Mouse (Mus musculus) adrenal gland, postnatal 4 days (tissue): ENCODE data around the gene Gstp2. TPM values are rescaled to one million over a fixed set of nuclear protein-coding genes. Genes with fewer than 3 reads are reported as not detected.
A peak's percentile ranks its signal among the peaks of the same experiment; 100 is the strongest.

ENCODE experiments used
- DNase-seq, 2 experiments: peaks; one replicate each; pipeline ENCODE4 v3.0.0; 2021 to 2022; ENCODE audit warnings: low spot score in 2 of 2, mixed read lengths in 2 of 2
- total RNA-seq, 2 experiments: library from RNA; stranded (reverse); gene quantifications; 2 replicates each; pipeline ENCODE4 v1.2.3; 2021

Gstp2 gene
- total RNA-seq, 2 experiments from 2014 or later, result 52.6 to 68.8 TPM

DNA sequence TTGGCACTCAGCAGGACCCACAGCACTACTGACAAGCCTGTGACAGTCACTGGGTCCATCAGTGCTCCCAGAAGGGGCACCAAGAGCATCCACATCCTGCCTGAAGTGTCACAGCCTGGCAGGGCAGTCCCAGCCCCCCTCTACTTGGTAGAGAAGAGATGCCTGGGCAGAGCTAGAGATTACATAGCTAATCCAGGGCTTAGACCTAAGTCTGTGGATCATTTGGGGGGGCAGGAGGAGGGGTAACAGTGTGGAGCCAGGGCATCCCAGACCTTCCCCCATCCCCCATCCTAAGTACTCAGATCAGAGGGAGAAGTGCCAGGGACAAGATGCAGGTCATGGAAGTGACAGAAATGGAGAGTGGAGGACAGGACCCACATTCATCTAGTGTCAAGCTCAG is 31.0 kb downstream of the Gstp2 start:
- DNase-seq, result no peak

DNA sequence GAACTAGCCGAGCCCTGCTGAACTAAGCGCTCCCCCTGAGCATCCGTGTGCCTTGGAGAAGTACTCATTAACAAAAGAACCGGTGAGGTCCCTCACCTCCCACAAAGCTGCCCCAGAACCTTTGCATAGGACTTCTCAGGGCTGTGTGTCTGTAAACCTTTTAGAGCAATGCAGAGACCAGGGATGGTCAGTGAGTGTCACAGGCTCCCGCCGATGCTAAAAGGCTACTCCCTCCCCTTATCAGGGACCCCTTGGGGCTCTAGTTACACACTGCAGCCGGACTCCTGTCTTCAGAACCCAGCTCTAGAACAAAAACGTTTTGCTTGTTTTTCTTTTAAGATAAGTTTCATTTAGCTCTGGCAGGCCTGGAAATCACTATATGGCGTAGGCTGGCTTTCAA is 32.8 kb downstream of the Gstp2 start:
- no peak for DNase-seq

DNA sequence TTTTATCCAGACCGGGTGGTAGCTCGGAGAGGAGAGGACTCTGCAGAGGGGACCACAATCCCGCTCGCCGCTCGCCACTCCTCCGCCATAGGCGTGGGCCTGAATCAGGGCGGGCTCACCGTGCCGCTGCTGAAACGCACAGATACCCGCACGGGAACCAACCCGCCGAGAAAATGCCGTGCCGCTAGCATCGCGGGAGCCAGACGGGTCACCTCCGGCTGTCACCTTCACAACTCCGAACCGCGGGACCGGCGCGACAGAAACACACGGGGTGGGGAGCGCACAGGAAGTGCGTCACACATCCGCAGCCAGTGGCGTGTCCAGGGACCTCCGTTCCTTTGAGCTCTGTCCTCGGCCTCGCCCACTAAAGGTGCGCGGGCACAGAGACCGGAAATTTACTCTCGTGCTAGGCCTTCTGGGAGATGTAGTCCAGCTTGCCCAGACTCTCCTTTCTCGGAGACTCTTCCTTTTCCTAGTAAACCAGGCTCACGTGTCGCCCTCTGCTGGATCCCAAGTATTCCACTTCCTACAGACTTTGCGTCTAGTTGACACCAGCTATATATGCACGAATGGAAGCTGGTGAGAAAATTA is 33.3 kb downstream of the Gstp2 start, which contains the start of gene Ndufv1:
Ndufv1 (minus strand) TSS at position 375 of the 591 bp plus-strand sequence.
- DNase-seq, result peak; percentile 77 to 89

DNA sequence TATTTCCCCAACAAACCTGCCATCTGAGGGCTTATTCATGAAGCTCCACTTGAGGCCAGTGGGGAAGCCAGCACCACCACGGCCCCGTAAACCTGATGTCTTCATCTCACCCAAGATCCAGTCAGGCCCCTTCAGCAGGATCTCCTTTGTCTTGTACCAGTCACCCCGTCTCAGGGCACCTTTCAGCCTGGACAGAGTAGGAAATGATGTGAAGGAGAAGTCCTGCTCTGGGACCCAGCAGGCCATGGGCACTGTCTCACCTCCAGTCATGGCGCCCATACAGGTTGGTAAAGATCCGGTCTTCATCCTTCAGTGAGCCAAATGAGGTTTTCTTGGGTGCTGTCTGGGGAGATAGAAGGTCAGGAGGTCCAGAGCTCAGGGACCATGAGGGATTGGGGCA is 34.7 kb downstream of the Gstp2 start:
- DNase-seq, result no peak

DNA sequence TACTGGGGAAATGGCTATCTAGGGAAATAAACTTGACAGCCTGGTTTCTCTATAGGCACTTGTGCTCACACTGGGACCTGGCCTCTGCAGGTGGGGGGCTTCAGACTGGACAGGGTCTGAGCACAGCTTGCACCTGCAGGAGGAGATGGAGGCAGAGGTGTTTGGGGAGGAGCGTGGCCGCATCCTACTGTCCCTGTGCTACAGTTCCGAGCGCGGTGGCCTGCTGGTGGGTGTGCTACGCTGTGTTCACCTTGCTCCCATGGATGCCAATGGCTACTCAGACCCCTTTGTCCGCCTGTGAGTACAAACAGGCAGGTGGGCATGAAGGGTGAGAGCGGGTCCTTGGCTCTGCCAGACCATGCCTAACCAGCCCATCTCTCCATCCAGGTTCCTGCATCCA is 39.9 kb downstream of the Gstp2 start:
- DNase-seq, result no peak

DNA sequence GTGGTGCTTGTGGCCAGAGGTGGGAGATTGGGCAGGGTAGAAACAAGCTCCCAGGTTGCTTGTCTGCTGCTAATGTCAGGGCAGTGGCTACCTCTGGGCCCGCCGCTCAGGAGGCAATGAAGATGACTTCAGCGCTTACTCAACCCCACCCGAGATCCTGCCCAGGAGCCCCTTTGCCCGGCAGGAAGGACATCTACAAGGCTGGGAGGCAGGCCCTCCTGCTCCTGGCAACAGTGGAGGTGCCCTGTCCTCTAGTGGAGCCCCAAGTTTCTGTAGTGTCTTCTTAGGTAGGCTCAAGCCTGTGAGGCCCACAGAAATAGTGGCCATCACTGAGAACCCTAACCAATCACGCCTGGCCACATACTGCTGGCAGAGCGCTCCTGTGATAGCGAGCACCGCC is 40.7 kb downstream of the Gstp2 start:
- DNase-seq, result no peak

DNA sequence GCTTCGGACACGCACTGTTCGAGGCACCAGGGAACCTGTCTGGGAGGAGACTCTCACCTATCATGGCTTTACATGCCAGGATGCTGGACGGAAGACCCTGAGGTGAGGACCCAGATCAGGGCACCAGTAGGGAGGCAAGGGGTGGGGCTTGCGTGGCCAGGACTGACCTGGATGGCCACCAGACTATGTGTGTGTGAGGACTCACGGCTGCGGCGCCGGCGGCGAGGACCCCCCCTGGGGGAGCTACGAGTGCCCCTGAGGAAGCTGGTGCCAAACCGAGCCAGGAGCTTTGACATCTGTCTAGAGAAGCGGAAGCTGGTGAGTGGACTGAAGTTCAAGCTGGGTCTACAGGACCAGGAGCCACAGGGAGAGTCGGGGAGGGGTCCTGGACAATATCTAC is 41.5 kb downstream of the Gstp2 start:
- no peak for DNase-seq

DNA sequence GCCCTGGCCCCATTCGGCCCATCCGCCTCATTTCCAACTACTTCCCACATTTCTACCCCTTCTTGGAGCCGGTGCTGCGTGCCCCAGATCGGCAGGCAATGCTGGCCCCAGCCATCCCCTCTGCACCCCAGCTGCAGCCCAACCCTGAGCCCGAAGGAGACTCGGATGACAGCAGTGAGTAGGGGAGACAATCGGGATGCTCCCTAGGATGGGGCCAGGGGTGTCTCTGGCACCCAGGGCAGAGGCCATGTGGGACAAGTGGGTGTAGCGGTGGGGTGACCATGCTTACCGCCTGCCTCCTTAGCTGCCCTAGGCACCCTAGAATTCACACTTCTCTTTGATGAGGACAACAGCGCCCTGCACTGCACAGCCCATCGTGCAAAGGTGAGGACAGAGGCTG is 42.2 kb downstream of the Gstp2 start:
- DNase-seq, result no peak

DNA sequence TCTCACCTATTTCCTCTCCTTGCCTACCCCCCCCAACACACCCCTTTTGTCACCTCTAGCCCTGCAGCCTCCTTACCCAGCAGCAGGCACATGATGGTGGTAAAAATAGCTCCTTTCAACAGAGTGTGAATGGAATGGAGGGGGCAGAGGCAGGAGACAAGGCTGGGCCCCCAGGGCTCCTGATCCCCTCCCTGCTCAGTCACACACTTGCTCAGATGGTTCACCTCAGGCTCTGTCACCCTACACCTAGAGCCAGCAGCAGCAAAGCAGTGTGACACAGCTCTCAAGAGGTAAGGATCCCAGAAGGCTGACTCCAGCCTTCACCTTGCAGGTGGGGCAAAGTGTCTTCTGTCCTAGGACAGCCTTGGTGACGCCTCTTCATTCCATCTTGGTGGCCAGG is 42.7 kb downstream of the Gstp2 start, which contains the start of gene Doc2g:
Doc2g (plus strand) TSS at position 202 of the 400 bp plus-strand sequence.
- no peak for DNase-seq

DNA sequence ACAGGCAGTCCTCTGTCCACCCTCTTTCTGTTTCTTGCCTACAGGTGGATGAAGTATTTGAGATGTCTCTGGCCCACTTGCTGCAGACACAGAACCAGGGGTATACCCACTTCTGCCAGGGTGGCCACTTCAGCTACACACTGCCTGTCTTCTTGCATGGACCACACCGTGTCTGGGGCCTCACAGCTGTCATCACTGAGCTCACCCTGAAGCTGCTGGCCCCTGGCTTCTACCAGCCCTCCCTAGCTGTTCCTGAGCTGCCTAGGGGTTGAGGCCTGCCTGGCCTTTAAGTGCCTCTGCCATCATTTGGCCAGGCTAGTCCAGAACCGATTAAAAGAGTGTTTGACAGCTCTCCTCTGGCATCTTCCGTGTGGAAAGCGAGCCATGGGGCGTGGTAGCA is 44.1 kb downstream of the Gstp2 start:
- no peak for DNase-seq

DNA sequence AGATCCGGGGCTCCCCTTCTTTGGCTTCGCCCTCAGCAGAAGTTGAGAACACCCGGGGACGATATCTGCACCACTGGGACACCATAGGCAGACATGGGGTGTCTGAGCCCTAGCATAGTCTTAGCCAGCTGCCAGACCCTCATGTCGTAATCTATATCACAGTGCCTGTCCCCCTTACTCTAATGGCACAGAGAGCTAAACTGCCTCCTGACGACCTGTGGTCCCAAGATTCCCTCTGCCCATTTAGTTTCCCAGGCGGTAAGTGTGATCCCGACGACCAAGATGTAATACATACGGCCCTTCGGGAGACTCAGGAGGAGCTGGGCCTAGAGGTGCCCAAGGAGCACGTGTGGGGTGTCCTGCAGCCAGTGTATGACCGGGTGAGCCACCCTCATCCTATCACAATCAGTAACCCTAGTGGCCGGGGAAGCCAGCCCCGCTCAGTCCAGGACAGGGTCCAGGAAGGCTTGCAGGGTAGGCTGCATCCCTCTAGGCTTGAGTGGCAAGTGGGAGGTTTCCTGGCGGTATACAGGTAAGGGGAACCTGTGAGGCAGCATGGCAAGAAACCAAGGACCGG is 44.8 kb downstream of the Gstp2 start:
- no peak for DNase-seq

DNA sequence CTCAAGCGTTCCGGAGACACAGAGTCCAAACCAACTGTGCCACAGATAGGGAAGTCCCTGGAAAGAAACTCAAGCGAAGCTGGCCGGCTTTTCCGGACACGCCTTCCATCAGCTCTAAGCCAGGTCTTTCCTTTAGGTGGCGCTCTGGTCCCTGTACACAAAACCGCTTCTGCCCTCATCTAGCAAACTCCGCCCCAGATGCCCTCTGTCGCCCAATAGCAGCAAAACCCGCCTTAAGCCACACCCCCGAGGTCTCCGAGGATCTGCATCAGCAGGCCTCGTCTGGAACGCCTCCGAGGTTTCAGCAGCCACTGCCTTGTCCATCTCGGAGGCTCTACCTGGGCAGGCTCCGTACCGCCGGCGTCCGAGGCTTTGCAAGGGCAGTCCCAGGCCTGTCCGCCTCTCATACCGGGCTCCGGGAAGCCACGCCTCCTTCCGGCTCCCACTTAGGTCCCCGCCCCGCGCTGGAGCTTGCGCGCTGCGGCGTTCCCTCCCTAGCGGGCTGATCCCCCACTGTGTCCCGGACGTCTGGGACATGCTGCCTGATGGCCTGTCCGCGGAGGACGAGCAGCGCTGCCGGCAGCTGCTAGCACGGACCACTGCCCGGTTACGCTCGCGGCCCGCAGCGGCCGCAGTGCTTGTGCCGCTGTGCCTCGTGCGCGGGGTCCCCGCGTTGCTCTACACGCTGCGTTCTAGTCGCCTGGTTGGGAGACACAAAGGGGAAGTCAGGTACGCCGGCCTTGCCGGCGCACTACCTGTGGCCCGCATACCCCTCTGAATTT is 45.5 kb downstream of the Gstp2 start, which contains the start of the genes Nudt8 and Gm49405:
Nudt8 (plus strand) TSS at position 462 of the 782 bp plus-strand sequence.
Gm49405 (plus strand) TSS at position 508 of the 782 bp plus-strand sequence.
- DNase-seq, result peak; percentile 71 to 92

DNA sequence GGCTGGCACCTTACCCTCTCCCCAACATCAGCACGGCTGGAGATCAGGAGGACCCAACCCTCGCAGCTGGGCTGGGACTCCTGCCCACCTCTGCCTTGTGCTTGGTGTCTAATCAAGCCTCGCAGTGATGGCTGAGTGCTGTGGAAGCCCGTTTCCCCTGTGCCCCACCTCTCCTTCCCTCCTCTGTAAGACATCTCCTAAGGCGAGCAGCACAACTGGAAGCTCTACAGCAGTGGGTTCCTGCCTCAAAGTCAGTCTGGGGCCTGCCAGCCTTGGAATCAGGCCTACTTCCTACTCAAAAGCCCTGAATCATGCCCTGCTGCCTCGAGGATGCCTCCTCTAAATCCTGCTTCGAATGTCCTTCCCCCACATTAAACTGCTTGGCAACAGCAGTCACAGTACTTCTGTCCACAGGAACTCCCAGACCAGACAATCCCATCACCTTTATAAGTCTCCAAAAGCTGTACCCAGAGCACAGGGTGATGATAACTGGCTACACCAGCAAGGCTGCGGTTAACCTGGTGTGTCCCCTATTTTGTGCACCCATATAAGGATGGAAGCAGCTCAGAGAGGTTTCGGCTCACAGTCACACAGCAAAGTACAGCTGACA is 46.6 kb downstream of the Gstp2 start:
- no peak for DNase-seq

DNA sequence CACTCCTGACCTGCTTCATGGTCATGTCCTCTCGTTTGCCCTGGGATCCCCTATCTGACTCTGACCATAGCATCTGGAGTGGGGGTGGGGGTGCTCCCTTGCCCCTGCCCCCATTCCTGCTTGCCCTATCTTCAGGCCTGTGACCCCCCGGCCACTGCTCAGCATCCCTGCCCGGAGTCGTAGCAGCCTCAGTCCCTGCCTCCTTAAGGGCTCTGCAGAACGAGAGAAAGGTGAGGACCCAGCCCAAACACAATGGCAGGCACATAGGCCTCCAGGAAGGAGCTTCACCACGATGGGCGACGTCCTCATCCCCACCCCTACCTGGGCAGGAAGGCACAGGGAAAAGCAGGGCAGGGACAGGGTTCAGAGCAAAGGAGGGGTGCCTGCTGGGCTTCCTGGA is 47.5 kb downstream of the Gstp2 start:
- no peak for DNase-seq

DNA sequence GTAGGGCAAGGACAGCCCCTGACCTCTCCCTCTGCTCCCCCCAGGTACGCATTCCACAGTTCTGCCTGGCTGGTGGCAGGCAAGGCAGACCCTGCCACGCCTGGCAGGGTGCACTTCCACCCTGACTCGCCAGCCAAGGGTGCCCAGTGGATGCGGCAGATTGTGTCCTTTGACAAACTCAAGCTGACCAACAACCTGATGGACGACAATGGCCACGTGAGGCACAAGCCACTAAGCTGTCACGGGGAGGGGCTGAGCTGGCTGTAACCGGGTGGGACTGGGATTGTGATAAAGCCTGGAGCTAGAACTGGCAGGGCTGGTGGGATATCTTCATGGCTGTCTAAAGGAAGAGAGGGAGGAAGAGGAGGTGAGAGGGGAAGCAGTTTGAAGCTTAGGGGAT is 48.6 kb downstream of the Gstp2 start:
- no peak for DNase-seq

DNA sequence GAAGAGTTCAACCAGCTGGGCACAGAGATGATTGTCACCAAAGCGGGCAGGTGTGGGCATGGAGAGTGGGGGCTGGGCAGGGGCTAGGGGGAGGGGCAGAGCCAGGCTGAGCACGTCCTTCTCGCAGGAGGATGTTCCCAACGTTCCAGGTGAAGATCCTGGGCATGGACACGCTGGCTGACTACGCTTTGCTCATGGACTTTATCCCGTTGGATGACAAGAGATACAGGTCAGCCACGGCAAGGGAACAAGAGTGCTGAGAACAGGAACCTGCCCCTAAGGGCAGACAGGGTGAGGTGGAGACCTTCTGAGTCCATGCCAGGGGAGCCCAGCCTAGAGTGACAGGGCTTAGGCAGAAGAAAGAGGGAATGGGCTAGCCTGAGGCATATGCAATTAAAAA is 49.1 kb downstream of the Gstp2 start:
- no peak for DNase-seq

DNA sequence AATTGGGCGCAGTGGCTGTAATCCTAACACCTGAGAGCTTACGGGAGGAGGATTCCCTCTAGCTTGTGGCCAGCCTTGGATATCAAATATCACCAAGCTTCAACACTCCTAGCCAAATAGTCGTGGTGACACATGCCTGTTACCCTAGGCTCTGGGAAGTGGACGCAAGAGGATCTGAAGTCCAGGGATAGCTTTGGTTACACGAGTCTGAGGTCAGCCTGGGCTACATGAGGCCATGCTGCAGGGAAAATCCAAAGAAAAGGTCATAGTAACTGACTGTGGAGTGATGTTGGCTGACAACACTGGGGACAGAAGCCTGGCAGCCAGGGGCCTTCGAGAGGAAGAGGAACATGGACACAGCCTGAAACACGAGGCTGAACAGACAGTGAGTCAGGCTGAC is 49.7 kb downstream of the Gstp2 start:
- no peak for DNase-seq

DNA sequence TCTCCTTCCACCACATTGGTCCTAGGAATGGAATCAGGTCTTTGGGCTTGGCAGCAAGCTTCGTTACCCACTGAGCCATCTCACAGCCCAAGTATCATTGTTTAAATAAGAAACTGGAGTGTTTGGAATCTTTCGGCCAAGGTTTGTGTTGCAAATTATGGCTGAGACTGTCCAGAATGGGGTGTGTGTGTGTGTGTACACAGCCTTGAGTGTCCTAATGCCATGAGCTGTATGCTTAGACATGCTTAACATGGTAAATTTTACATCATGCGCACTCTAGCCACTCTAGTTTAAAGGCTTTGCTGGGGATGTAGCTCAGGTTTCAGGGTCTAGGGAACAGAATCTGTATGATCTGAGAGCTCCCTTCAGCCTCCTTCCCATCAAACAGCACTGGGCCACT is 50.3 kb downstream of the Gstp2 start:
- DNase-seq, result no peak

DNA sequence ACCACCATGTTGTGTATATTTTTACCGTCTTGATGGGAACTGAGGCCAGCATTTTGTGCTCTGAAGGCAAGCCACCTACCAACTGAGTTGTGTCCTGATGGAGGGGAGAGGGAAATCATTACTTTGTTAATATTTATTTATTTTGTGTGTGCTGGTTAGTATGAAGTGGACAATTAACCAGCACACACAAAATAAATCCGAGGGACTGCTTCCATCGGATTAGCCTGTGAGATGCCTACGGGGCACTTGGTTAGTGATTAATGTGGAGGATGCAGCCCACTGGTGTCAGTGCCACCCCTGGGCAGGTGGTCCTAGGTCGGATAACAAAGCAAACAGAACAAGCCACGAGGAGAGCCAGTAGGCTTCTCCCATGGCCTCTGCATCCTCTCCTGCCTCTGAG is 50.9 kb downstream of the Gstp2 start:
- no peak for DNase-seq

DNA sequence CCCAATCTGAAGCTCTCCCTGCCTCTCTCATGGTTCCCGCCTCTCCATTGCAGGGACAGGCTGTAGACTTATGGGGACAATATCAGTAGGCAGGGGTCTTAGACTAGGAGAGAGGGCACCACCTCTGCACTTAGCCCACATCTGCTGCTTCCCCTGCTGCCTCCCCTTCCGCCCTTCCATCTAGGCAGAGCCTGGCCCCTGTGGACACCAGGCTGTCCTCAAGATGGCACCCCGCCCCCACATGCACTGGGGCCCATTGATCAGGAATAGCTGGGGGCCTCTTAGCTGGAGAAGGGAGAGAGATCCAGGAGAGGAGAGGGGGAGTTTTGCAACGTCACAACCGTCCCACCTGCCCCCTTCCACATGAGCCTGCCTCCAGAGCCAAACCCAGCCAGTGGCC is 53.4 kb downstream of the Gstp2 start, which contains the start of gene Tbx10:
Tbx10 (plus strand) TSS at position 337 of the 400 bp plus-strand sequence.
- DNase-seq, result no peak

DNA sequence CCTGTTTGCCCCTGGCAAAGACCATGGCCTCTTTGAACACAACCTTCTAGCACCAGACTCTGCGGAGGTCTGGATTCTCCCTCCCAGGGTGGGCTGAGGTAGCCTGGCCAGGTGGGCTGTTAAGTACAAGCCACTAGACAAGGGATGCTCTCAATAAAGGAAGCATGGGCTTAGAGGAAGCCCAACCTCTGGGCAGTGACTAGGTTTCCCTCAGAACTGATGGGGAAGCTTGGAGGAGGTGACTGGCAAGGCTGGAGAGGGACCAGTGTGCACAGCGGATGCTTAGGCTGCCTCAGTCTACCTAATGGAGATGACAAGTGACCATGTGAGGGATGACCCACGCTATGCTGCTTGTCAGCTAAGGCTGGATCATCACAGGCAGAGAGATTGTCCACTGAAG is 53.9 kb downstream of the Gstp2 start:
- no peak for DNase-seq

DNA sequence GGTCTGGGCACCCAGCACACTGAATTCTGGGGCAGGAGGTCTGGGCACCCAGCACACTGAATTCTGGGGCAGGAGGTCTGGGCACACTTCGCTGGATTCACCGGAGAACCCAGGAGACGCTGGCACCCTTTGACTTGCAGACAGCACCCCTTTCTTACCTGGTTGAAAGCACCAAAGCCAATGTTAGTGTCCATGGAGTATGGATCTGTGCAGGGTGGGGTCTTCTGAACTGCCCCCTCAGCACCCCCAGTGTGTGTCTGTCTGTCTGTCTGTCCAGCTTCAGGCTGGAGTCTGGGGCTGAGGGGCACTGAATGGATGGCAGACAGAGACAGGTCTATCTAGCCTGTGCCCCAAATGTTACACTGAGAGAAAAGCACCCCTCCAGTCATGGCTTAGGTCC is 54.3 kb downstream of the Gstp2 start:
- DNase-seq, result no peak
